Mouse (Mus musculus): ENCODE measurements at regions not wholly inside any gene's neighbourhood (a gene's known extent, or its start where the extent isn't known, plus 50 kb on each side); places are given as distances from the start of the nearest gene placed in this dataset.

DNA sequence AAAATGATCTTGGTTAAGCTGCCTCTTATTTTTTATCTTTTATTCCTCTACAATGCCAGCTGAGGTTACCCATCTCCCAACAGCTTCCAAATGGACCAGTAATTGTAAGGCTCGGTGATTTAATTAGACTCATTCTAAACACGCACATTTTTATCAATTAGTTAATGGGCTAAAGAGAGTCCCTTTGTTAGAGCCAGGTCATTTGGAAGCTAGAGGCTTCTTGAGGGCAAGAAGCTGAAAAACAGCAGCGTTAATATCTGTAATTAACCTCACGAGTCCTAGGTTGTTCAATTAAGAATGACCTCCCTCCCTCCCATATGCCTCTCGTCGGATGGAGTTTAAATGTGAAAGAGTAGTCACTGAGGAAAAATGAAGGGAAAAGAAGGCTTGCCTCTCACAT lies 66.5 kb downstream of the Otx2 start:
- no peak for ATAC-seq (ENCODE audit: insufficient read depth)

DNA sequence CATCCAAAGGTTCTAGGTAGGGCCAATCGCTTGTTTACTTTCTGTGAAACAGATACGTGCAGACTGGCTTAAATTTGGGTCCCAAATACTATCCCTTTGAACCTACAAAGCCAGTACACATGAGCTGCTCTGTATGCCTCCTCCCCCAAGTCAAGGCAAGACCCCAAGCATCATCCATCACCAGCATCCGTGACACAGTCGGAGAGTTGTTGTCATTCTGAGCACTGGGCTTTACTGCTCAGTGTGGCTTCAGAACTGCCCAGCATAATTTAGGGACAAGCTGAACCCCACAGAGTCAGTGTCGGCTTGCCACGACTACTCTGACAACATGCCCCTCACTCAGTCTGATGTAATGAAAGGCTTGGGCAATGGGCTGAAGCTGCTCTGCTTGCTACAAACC lies 70.1 kb downstream of the Otx2 start:
- Histone ChIP-seq H3K9ac (no peak overlapping the region), H3K9me3 (ENCODE audit: low read depth, low read length) (no peaks in the 10 kb centered on the region), H3K27ac (ENCODE audit: low read depth) (no peak overlapping the region), H3K4me3 (ENCODE audit: low read depth, low read length) (no peak overlapping the region), H3K36me3 (ENCODE audit: insufficient read depth) (no peaks in the 10 kb centered on the region), H3K27me3 (ENCODE audit: insufficient read depth, low read length) (no peaks in the 10 kb centered on the region), H3K4me2 (no peak overlapping the region), H3K4me1 (ENCODE audit: insufficient read depth) (no peaks in the 10 kb centered on the region)
- no peak for ATAC-seq (ENCODE audit: insufficient read depth)
- no peak for TF ChIP-seq CTCF (IDR thresholded peaks at IDR 0.05; ENCODE audit: low read depth)
- no peak for DNase-seq
- WGBS: 56% methylated on average over 6 of the region's 6 CpGs

More for the DNA sequence above, 66.5 kb downstream of the Otx2 start:
- 74% methylated on average over 6 of the region's 6 CpGs for WGBS
- no peak for TF ChIP-seq CTCF (IDR thresholded peaks at IDR 0.05; ENCODE audit: low read depth)
- no peak overlapping the region for H3K4me2 ChIP-seq
- no peaks in the 10 kb centered on the region for H3K9me3 ChIP-seq (ENCODE audit: low read depth, low read length)
- no peaks in the 10 kb centered on the region for H3K36me3 ChIP-seq (ENCODE audit: insufficient read depth)
- H3K27me3 ChIP-seq (ENCODE audit: insufficient read depth, low read length): no peaks in the 10 kb centered on the region
- no peak overlapping the region for H3K4me3 ChIP-seq (ENCODE audit: low read depth, low read length)
- no peaks in the 10 kb centered on the region for H3K4me1 ChIP-seq (ENCODE audit: insufficient read depth)
- H3K9ac ChIP-seq: no peak overlapping the region
- DNase-seq: no peak
- H3K27ac ChIP-seq (ENCODE audit: low read depth): no peak overlapping the region

GRCm38 (mm10) chr14:48594334-48594733 lies 79.3 kb downstream of the Otx2 start:
- DNase-seq (no peak), ATAC-seq (ENCODE audit: insufficient read depth) (no peak)
- no peak for TF ChIP-seq CTCF (IDR thresholded peaks at IDR 0.05; ENCODE audit: low read depth)
- H3K27me3 ChIP-seq (ENCODE audit: insufficient read depth, low read length): no peaks in the 10 kb centered on the region
- H3K4me2 ChIP-seq: no peak overlapping the region
- H3K9ac ChIP-seq: no peak overlapping the region
- H3K36me3 ChIP-seq (ENCODE audit: insufficient read depth): no peaks in the 10 kb centered on the region
- no peaks in the 10 kb centered on the region for H3K9me3 ChIP-seq (ENCODE audit: low read depth, low read length)
- no peak overlapping the region for H3K4me3 ChIP-seq (ENCODE audit: low read depth, low read length)
- no peaks in the 10 kb centered on the region for H3K4me1 ChIP-seq (ENCODE audit: insufficient read depth)
- no peak overlapping the region for H3K27ac ChIP-seq (ENCODE audit: low read depth)
- 86% methylated on average over 5 of the region's 5 CpGs for WGBS

DNA sequence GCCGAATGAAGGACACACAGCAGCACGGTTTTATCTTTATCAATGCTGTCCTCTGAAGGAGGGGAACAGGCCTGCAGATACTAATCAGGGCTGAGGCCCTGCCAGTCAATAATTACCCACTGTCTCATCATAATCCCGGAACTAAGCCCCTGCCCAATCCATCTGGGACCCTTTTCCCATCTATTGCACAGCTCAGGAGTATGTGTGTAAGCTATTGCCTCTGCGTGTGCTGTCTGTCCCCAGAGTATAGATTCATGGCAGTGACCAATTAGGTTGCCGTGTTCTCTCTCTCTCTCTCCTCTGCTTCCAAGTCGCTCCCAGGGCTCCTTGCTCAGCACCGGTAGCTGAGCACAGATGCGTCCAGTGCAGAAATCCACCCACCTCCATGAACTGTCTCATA lies 80.3 kb downstream of the Otx2 start:
- WGBS: 69% methylated on average over 8 of the region's 8 CpGs

DNA sequence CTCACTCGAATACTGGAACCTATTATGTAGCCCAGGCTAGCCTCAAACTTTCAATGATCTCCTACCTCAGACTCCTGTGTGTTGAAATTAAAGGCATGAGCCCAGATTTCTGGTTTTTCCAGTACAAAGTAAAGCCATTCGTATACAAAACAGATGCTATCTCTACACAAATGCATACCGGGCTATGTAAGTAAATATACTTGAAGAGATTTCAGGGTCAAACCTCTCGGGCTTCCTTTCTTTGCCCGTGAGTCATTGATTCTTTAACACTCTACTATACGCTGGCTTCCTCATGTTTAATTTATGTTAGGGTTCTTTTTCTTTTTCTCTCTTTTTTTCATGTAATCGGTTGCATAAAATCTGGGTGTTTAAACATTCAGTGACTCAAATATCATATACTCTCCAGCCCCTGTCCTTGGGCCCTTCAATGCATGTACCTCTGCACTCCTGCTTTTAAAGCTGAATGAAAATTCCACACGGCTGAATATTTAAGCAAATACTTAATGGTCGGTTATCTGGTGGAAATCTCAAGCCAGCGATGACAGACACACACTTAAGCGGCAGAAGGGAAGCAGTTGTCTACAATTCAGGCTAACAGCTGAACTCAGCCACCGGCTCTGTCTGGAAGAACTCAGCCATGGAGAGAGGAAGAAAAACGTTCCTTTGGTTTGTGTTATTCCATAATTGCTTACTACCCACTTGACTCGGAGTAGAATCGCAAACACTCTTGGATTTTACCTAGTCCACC lies 82.0 kb downstream of the Otx2 start:
- DNase-seq: peak; percentile 59

More for the DNA sequence above, 80.3 kb downstream of the Otx2 start:
- H3K36me3 ChIP-seq (ENCODE audit: insufficient read depth): no peaks in the 10 kb centered on the region
- H3K4me1 ChIP-seq (ENCODE audit: insufficient read depth): no peaks in the 10 kb centered on the region
- no peak overlapping the region for H3K9ac ChIP-seq
- H3K4me2 ChIP-seq: no peak overlapping the region
- H3K4me3 ChIP-seq (ENCODE audit: low read depth, low read length): no peak overlapping the region
- TF ChIP-seq CTCF (IDR thresholded peaks at IDR 0.05; ENCODE audit: low read depth): no peak
- H3K27me3 ChIP-seq (ENCODE audit: insufficient read depth, low read length): no peaks in the 10 kb centered on the region
- no peaks in the 10 kb centered on the region for H3K9me3 ChIP-seq (ENCODE audit: low read depth, low read length)
- H3K27ac ChIP-seq (ENCODE audit: low read depth): no peak overlapping the region
- DNase-seq: no peak
- ATAC-seq (ENCODE audit: insufficient read depth): no peak

DNA sequence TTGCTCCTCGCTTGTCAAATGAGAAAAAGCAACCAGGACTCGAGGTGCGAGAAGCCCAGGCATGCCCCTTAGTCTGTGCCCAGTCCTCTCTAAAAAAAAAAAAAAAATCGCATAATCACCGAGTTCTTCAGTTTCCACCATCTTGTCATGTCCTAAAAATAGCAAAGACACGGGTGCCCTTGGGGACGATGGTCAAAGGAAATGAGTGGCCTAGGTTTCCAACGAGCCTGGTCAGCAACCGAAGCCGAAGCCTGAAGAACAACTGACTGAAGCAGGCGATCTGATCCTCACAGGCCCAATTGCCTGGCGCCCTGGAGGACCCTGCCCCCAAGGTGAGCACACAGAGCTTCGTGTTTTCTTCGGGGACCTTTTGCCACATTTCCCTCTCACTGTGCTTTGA lies 83.2 kb downstream of the Otx2 start:
- DNase-seq: no peak
- WGBS: 39% methylated on average over 14 of the region's 14 CpGs
- H3K9me3 ChIP-seq (ENCODE audit: low read depth, low read length): no peaks in the 10 kb centered on the region
- no peak overlapping the region for H3K9ac ChIP-seq
- no peaks in the 10 kb centered on the region for H3K27me3 ChIP-seq (ENCODE audit: insufficient read depth, low read length)
- no peak overlapping the region for H3K4me2 ChIP-seq
- H3K4me3 ChIP-seq (ENCODE audit: low read depth, low read length): no peak overlapping the region
- no peak for ATAC-seq (ENCODE audit: insufficient read depth)
- H3K4me1 ChIP-seq (ENCODE audit: insufficient read depth): no peaks in the 10 kb centered on the region
- H3K36me3 ChIP-seq (ENCODE audit: insufficient read depth): no peaks in the 10 kb centered on the region
- TF ChIP-seq CTCF (IDR thresholded peaks at IDR 0.05; ENCODE audit: low read depth): no peak
- no peak overlapping the region for H3K27ac ChIP-seq (ENCODE audit: low read depth)

More for the DNA sequence above, 82.0 kb downstream of the Otx2 start:
- no peak overlapping the region for H3K9ac ChIP-seq
- no peak overlapping the region for H3K27ac ChIP-seq (ENCODE audit: low read depth)
- 41% methylated on average over 15 of the region's 15 CpGs for WGBS
- H3K36me3 ChIP-seq (ENCODE audit: insufficient read depth): no peaks in the 10 kb centered on the region
- H3K4me2 ChIP-seq: no peak overlapping the region
- peak; percentile 85 for ATAC-seq (ENCODE audit: insufficient read depth)
- H3K9me3 ChIP-seq (ENCODE audit: low read depth, low read length): no peaks in the 10 kb centered on the region
- no peaks in the 10 kb centered on the region for H3K27me3 ChIP-seq (ENCODE audit: insufficient read depth, low read length)
- no peak for TF ChIP-seq CTCF (IDR thresholded peaks at IDR 0.05; ENCODE audit: low read depth)
- H3K4me3 ChIP-seq (ENCODE audit: low read depth, low read length): no peak overlapping the region
- no peaks in the 10 kb centered on the region for H3K4me1 ChIP-seq (ENCODE audit: insufficient read depth)

GRCm38 (mm10) chr14:48589702-48590325 lies 83.8 kb downstream of the Otx2 start:
- DNase-seq: peak; percentile 6
- Histone ChIP-seq H3K9ac (no peak overlapping the region), H3K27ac (ENCODE audit: low read depth) (no peak overlapping the region), H3K4me2 (peak overlapping the region; percentile 38), H3K9me3 (ENCODE audit: low read depth, low read length) (no peaks in the 10 kb centered on the region), H3K36me3 (ENCODE audit: insufficient read depth) (no peaks in the 10 kb centered on the region), H3K4me3 (ENCODE audit: low read depth, low read length) (no peak overlapping the region; the same call in 1 of the 2 replicates), H3K27me3 (ENCODE audit: insufficient read depth, low read length) (no peaks in the 10 kb centered on the region), H3K4me1 (ENCODE audit: insufficient read depth) (no peaks in the 10 kb centered on the region)
- no peak for ATAC-seq (ENCODE audit: insufficient read depth)
- no peak for TF ChIP-seq CTCF (IDR thresholded peaks at IDR 0.05; ENCODE audit: low read depth)
- 20% methylated on average over 15 of the region's 15 CpGs for WGBS

All from lung, embryonic 14.5 days (tissue).